Mouse (Mus musculus) urinary bladder, postnatal 0 days (tissue): Measurements from ENCODE around the gene Lrrc8d. TPM values are rescaled to one million over a fixed set of nuclear protein-coding genes. Genes with fewer than 3 reads are reported as not detected.

ENCODE experiments used
- polyA plus RNA-seq: library from polyadenylated mRNA; unstranded; fragments of >200 nt; fragmentation: Nextera tagmentation; extraction: Ambion mirVana; gene quantifications from 2 replicates; pipeline ENCODE4 v1.2.1, GENCODE M21; 2015

Lrrc8d gene
- 6.8 and 7.4 TPM in 2 replicates for polyA plus RNA-seq

DNA sequence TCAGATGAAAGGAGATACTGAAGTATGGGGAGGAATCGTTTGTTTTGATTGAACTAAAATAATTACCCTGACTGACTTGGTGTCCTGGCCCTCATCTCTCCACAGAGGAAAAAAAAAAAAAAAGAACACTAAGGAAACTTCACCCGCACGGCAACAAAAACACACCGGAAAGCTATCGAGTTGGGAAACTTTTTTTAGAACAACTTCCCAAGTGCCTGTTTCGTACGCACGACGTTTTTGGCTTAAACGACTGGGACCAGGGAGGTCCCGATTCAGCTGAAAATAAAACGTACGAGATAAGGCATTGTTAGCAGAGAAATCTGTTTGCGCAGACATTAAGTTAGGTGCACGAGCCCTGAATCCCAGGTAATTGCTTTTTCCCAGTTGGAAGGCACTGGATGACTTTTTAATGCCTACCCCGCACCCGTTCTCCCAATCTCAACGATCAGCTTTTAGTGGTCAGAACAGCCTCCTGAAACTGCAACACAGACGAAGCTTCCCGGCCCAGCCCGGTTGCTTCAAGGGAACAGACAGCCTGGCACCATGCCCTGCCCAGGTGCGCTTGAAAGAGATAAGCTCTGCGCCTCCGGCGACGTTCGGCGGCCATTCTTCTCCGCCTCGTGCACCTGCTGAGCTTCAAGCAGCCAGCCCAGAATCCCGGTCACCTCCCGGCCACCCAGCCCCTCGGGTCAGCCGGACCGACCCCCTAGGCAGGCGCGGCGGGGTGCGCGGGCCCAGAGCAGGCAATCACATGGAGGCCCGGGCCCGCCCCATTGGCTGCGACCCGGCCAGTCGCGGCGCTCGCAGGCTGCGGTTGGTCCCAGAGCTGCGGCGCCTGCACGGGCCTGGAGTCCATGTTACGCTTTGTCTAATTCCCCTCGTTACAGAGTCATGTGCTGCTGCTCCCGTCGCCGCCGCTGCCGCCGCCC lies at the start of gene Lrrc8d:
Gene Lrrc8d, plus strand, starts transcription at position 829 of the 929 bp plus-strand sequence.

DNA sequence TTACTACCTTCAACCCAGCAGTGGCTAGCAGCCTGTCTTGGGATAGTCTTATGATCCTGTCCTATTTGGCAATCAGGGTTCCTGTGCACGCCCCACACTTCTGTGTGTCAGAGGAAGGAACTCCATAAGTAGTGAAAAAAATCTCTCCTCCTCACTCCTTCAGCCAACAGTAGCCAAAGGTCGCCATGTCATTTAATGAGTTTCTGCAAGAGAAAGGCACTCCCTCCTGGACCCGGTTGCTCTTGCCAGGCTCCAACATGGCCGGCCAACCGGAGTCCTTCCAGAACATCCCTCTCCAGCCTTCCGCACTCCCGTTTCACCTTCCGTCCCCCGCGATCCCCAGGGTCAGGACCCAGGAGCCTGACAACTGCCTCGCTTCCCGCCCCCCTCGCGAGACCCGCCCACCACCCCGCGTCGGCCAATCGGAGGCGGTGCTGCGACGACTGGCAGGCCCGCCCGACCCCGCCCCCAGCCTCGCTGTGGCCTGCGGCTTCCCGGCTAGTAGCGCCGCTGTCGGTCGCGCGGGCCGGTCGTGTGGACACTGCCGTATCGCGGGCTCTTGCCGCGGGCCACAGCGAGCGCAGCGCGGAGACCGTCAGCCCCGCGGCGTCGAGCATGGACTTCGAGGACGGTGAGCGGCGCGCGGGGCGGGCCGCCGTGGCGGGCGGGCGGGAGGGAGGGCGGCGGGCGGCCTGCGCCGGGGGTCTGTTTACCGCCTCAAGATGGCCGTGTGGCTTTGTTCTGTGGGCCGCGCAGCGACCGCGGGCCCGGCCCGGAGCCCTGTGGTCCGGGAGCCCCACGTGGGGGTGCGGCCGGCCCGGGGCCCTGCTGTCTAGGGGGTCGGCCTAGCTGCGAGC lies 176.5 kb downstream of the Lrrc8d start, which contains the start of gene Zfp326:
Gene Zfp326, plus strand, starts transcription at position 498 of the 857 bp plus-strand sequence.

Other genes starting within 250 kb of the Lrrc8d start
- gene Lrrc8c, start 180.6 kb upstream of the Lrrc8d start, polyA plus RNA-seq, result 6.8 and 9.4 TPM in 2 replicates
- 17.7 and 17.9 TPM in 2 replicates for gene Zfp326, start 176.6 kb downstream of the Lrrc8d start, polyA plus RNA-seq